Mouse (Mus musculus): ENCODE measurements around the gene Haus5.

Haus5 gene

DNA sequence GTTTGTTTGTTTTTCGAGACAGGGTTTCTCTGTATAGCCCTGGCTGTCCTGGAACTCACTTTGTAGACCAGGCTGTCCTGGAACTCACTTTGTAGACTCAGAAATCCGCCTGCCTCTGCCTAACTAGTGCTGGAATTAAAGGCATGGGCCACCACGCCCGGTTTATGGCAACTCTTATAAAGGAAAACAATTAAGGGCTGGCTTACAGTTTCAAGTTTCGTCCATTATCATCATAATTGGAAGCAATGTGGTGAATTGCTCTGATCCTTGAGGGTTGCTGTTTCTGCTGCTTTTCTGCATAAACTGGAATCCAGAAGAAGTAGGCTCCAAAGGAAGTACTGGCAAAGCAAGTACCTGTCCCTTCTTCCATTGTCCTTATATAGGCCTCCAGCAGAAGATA is 38.1 kb downstream of the Haus5 start:
- in situ Hi-C loops (cut with MboI, MseI) = no loop called here

DNA sequence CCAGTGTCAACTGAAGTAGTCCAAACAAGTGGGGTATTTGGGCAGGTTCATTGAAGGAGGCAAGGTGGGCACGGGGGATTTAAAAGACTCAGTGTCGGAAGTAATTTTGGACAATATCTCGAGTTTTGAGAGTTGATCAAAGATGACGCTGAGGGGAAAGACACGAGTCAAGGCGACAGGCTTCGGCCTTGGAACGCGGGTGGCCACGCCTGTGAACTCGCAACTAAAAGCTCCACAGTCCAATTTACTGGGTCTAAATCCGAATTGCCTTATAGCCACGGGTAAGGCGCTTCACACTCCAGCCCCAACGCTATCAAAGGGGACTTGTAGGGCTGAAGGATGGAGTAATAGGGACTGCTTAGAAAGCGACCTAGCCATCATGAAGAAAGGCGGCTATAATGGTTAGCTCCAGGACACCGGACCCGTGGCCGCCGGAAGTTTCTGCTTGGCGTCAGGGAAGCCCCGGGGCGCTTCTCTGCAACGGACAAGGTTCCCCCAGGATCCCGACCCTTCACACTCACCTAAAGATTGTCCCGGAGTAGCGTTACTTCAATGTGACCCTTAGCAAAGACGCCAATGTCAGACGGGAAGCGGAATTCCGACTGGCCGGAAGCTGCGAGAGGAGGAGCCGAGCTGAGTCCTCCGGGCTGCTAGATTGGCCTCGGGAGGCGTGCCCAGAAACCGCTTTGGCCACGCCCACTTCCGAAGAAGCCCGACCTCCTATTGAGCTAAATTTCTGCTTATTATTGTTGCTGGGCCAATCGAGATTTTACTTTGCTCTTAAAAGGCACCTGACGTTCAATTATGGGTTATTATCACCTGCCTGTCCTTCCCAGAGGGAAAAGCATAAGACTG is 39.0 kb downstream of the Haus5 start, which contains the start of gene Cox6b1:
Gene Cox6b1 (minus strand): TSS at position 622 of the 855 bp plus-strand sequence.
- in situ Hi-C loops (cut with MboI, MseI) = no loop called here

DNA sequence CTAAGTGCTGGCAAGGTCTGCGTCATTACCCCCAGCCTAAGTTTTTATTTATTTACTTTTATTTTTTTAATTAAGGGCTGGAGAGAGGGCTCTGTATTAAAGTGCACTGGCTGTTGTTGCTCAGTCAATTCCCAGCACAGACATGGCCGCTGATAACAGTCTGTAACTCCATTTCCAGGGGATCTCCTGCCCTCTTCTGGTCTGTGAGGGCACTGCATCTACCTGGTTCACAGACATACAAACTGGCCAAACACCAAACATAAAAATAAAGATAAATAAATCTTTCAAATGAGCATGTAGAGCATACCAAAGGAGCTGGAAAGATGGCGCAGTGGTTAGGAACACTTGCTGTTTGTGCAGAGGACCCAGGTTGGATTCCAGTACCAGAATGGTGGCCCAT is 45.6 kb downstream of the Haus5 start:
- in situ Hi-C loops (cut with MboI, MseI) = no loop called here

DNA sequence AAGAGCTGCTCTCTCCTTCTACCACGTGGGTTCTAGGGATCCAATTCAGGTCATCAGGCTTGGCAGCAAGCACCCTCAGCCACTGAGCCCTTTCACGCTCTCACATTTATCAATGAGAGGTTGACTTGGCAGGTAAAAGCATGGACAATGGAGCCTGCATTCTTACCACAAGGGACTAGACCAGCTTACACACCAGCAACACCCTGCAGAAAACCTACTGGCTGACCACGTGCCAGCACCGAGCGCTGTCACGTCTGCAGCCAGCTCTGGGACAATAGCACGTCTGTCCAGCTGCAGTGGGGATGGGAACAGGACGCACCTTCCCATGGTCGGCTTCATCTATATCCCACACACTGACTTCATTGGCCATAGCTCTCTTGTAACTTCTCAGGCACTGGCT is 46.1 kb downstream of the Haus5 start:
- in situ Hi-C loops (cut with MboI, MseI) = no loop called here

DNA sequence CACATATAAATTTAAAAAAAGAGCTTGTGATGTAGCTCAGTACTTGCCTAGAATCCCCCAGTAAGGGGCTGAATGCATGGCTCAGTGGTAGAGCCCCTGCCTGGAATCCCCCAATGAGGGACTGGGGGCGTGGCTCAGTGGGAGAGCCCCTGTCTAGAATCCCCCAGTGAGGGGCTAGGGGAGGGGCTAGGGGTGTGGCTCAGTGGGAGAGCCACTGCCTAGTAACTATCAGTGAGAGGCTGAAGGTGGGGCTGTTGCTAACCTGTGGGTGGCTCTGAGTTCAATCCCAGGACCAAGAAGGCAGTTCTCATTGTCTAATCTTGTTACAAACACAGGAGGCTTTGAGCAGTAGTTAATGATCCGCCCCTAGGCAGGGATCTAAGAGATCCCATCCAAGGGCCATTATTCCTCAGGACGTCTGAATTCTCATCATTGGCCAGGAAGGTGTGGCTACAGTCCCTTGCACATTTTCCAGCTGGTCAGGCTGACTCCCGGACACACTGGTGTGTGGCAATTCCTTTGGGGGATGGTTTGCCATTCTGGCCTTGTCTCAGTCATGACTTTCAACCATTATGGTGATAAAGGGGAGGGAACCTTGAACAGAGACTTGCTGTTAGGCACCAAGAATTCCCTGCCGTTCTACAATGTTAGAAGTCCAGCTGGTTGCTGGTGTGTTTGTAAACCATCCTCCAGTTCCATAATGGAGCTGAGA is 49.6 kb downstream of the Haus5 start:
- in situ Hi-C loops (cut with MboI, MseI) = no loop called here

DNA sequence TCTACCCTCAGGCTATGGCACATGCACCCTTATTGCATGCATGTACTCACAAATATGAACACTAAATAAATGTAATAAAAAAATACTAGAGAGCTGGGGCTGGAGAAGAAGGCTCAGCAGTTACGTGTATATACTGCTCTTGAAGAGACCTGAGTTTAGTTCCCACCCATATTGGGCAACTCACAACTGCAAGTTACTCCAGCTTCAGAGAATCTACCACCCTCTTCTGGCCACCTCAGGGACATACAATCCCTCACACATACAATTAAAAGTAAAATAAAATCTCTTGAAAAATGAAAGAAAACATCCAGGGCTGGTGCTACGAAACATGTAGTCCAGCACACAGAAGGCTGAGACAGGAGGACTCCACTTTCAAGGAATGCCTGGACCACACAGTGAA is 50.3 kb downstream of the Haus5 start:
- in situ Hi-C loops (cut with MboI, MseI) = no loop called here

DNA sequence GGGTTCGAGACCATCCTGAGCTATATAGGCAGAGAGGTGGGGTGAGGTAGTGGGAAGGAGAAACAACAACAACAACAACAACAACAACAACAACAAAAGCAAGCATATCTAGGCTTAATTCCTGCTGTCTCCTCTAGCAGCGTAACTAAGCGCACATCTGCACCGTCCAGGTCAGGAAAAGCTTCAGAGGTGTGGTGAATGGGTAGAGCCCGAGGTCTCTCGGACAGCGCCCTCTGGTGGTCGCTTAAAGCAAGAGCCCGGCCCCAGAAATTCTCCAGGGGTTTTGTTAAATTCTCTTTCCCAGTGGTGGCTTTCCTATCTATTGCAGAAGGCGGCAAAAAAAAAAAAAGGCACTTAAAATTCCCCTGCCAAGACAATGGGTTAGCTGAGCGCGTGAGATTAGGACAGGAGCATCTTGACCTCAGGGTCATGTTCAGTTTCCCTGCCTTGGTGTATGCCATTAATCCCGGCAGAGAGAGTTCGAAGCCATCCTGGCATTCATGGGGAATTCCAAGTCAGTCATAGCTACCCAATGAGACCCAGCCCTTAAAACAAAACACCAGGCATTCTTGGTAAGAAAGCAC is 51.2 kb downstream of the Haus5 start:
- in situ Hi-C loops (cut with MboI, MseI) = no loop called here

DNA sequence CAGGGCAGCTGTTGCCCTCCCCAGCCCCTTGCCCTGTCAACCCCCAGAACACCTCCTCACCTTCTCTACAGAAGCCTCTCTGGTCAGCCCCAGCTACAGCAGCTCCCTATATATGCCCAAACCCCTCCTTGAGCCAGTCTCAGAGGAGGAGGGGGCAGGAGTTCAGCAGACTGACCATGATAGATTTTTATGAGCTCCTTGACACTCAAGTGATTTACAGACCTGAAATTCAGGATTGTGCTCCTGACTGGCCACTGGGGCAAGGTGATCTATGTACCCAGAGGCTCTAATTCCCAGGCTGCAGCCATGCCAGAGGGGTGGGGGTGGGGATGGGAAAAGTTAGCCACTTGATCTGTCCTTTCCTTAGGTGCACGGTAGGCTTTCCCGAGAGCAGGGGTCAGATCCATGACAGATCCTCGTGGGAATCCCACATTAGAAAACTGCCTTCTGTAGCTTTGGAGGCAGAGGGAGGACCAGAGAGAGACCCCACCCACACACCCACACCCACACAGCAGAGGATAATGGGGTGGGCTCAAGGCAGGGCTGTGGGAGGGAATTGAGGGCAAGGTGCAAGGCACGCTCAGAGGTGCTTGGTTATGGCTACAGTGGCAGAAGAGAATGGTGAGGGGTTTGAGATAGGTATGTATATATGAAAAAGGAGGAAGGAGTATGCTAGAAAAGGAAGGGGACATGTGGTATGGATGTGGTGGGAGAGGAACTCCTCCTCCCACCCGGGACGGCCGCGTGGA is 52.0 kb downstream of the Haus5 start, which contains the start of gene Upk1a:
Gene Upk1a (minus strand): TSS at position 194 of the 749 bp plus-strand sequence.
- in situ Hi-C loops (cut with MboI, MseI) = no loop called here

DNA sequence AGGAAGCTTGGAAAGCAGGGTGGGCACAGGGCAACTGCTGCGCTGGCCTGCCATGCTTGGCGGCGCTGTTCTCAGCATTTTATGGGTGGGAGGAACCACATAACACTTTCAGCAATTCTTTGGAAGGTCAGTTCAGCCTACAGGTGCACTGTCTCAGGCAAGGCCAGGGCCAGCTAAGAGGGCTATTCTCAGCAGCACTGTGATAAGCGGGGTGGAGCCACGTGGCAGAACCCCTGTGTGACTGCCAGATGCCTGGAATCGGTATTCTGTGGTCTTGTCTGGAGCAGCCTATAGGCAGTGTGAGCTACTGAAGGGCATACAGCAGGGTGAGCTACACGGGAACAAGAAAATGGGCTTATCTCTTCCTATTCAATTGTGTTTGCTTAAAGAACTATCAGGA is 54.8 kb downstream of the Haus5 start:
- in situ Hi-C loops (cut with MboI, MseI) = no loop called here

DNA sequence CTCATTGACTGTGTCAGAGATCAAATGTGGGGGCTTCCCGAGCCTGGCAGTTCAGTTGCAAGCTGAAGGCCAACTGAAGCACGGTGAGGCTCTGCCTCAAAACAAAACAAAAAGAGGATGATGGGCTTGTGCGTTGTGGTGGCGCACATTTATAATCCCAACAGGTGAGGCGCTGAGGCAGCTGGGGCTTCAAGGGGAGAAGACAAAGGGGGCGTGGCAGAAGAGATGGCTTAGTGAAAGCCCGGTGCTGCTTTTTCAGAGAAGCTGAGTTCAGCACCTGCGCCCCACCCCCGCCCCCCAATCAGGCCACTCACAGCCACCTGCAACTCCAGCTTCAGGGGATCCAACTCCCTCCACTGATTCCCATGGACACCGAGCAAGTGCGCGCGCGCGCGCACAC is 56.3 kb downstream of the Haus5 start:
- in situ Hi-C loops (cut with MboI, MseI) = no loop called here

DNA sequence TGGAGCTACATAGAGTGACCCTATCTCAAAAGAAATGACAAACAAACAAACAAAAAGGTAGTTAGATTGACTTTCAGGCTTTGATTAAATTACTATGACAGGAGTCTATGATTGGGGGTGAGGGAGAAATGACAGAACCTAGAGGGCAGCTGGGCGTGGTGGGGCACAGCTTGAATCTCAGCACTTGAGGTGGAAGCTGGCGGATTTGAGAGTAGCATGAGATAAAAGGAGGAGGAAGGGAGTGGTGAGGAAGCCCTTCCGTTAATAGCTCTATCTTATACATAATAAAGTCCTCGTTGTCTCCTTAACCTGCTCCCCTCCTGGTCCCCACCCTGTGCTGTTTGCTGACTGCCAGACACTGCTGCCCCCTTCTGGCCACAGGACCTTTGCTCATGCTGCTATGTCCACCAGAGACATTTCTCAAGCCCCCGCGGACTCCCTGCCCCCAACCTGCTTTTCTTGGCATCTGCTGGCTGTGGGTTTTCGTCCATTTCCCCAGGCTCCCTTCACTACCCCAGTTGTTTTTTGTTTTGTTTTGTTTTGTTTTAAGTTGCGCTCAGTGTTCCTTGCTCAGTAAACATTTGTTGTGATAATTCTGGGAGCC is 57.0 kb downstream of the Haus5 start:
- in situ Hi-C loops (cut with MboI, MseI) = no loop called here

DNA sequence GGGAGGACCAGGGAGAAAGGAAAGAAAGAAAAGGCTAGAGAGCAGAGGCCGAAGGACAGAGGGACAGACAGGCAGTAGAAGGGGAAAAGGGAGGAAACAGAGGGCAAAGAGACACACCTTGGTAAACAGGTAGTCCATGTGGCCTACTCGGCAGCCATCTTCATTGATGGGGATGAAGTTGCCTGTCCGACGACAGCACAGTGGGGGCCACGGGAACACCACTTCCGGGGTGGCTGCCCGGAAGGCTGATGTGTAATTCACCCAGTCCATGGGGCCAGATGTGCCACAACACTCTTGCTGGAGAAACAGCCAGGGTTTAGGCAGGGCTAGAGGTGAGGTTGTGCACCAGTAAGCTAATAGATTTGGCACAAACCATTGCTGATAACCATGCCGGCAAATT is 59.9 kb downstream of the Haus5 start:
- in situ Hi-C loops (cut with MboI, MseI) = no loop called here

DNA sequence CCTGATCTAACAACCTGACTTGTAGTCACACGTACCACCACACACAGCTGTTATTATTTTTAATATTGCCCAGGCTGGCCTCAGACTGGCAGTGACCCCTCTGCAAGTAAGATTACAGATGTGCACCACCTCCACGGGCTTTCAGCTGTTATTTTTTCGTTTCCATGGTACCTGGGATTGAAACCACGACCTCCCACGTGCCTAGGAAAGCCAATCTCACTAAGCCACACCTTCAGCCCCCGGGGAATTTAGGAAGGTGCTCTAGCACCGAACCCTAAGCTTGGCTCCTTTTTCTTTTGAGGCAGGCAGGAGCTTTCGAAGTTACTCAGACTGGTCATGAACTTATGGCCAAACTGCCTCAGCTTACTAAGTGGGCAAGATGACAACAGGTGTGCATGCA is 60.4 kb downstream of the Haus5 start:
- in situ Hi-C loops (cut with MboI, MseI) = no loop called here

Data from T-helper 1 cell (primary cell).